Mouse (Mus musculus): Measurements from ENCODE around the gene BC005537.
"Not testable (repeated sequence)": the region's sequence is repeated elsewhere in the genome, so short reads cannot be mapped to it uniquely, and the experiment has no call there.

BC005537 gene

DNA sequence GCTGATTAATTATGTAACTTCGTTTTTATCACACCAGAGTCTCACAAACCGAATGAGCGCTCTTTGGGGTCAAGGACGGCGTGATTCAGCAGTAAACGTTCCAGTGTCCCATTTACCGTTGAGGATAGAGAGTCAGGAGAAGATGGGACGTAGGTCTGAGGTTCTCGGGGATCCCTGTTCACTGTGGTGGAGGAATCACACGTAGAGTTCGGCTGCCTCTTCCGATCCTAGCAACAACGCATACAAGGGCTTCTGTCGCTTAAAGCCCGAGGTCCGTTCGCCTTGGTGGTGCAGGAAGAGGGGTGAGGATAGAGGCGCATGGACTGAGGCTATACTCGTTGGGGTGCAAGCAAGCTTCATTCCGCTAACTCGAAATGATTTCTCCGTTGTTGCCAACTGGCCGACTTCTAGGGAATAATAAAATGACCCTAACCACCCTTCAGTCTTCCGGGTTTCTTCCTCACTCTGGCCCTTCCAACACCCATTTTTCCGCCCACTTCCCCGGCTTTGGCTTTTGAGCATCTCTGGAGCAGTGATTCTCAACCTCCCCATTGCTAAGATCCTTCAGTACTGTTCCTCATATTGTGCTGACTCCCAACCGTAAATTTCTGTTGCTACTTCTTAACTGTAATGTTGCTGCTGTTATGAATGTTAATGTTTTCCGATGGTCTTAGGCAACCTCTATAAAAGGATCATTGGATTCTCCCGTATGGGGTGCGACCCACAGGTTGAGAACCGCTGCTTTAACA lies 1.4 kb upstream of the BC005537 start:
- DNase-seq (ENCODE audit: low spot score) = no peak

DNA sequence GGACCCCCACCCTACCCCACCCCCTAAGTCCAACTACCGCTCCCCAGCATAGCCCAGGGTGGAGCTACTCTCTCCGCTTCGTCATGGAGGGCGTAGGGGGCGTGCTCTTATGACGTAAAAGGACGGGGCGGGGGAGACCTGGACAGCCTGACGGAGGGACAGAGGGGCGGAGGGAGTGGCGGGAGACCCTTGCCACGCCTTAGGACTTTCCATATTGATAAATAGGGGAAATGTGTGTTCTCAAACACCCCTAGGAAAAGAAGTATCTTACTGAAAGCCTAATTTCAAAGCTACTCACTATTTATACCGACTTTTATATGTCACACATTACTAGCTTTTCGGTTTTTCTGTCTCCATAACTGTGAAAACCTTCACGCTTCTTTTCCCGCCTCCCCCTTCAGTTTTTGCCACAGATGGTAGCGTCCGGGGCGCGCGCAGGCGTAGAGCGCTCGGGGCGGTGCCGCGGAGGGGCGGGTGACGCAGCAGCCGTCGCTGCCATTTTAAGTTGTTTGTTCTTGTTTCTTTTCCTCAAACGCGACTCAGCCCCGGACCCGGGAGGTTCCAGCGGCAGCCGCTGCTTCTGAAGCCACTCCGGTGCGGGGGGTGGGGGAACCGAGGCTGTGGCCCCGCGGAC lies 666 bp upstream of the BC005537 start:
- DNase-seq (ENCODE audit: low spot score) = peak; percentile 94

DNA sequence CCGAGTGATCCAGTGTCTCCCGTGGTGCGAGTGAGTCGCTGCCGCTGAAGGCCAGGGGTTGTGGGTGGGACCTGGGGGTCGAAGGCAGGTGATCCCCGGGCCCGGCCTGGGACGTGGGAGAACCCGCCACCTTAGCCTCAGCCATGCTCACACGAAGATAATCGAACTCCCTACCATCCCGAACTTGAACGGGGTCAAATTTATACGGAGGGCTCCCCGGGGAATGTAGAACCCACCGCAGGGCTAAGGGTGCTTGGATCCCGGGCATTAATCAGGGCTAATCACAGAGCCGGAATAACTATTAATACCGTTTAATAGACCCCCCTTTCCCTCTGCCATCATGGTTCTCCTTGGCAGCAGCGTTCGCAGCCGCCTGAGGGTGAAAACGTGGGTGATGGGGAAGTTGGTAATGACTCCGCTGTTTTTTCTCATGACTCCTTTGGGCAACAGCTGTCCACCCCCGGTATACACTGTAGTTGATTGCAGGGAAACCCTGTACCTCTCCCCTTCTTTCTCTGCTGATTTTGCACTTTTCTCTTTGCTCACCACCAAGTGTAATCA lies 754 bp downstream of the BC005537 start:
- no peak for DNase-seq (ENCODE audit: low spot score)

DNA sequence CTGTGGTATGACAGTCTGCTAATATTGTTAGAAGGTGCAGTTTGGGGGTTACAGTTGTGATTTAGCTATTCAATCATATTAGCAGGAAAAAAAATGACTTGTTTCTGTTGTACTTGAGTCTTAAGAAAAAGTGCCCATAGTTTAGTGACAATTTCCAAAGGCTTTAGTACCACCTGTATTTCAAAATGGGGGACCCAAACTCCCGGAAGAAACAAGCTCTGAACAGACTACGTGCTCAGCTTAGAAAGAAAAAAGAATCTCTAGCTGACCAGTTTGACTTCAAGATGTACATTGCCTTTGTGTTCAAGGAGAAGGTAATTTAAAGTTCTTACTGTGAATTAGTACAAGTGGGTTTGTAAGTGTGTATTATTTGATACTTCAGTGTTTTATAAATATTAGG lies 1.7 kb downstream of the BC005537 start:
- DNase-seq (ENCODE audit: low spot score) = no peak

DNA sequence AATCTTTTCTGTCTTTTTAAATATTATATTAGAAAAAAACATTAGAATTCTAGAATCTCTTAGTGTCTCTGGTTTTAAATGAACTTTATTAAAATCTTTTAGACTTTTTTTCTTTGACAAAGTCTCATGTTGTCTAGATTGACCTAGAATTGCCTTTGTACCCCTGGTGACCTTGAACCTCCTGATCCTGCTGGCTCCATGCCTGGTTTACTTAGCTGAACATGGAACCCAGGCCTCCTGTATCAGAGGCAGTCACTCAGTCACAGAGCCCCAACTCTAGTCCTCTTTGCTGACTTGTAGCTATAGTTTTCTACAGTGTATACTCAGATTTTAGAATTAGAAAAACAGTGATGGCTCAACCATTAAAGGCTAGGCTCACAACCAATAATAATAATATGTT lies 4.6 kb downstream of the BC005537 start:
- DNase-seq (ENCODE audit: low spot score) = no peak

DNA sequence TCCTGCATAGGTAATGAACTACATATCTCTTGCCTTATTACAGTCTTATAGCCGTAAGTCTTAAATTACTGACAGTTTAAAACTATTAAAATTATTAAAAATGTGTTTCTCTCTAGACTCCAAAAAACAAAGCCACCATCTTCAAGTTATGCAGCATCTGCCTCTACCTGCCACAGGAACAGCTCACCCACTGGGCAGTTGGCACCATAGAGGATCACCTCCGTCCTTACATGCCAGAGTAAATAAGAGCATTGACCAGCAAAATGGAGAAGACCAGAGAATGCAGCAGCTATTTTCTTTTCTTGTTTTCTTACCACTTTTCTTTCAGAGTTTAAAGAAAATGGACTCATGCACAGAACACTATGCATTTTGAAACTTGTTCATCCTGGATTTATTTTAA lies 11.1 kb downstream of the BC005537 start:
- DNase-seq (ENCODE audit: low spot score) = no peak

DNA sequence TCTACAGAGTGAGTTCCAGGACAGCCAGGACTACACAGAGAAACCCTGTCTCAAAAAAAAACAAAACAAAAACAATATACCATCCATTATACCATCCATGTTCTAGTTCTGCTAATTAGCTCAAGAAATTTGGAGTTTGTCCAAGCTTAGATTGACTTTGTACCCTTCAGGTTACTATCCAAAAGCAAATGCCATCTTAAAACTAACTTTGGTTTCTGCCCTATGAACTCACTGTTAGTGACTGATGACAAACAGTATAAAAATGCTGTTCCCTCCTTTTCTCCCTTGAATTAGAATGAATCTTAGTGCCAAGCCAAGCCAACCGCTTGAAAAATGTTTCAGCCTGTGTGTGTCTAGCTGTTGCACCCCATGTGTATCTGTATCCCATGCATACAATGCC lies 13.2 kb downstream of the BC005537 start:
- no peak for DNase-seq (ENCODE audit: low spot score)

DNA sequence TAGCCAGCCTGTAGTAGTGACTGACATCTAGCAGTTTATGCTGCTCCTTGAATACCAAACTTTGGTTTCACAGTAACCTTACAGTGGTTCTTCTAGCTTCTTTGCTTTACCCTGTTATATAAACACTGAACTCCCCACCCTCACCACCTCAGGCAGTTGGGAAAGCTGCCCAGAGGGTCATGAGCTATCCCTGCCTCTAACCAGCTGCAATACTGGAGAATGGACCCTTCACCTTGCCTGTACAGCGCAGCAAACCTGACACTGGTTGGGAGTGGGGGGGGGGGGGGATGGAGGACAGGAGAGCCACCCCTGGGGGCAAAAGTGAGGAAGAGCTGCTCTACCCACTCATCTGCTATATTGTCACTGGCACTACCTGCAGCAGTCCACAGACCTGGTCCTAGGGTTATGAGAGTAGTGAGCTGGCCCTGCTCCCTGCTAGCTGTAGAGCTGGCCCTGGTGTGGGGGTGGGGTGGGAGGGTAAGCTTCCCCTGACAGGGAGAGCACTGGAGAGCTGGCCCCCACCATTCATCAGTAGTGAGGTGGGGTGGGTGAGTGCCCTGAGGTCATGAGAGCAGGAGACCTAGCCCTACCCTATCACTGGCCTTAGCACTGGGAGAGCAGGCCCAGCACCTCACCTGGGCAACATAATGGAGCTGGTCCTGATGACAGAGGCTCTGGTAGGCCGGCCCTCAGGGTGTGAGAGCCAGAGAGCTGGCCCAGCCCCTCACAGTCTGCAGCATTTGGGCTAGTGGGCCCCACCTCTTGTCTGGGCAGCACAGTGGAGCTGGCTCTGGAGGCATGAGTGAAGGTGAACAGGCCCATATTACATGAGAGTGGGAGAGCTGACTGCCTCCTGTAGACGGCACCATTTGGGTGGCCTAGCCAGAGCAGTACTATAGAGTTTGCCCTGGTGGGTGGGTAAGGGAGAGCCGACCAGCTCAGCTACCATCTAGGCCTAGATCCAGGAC lies 15.0 kb downstream of the BC005537 start:
- DNase-seq (ENCODE audit: low spot score) = no peak

DNA sequence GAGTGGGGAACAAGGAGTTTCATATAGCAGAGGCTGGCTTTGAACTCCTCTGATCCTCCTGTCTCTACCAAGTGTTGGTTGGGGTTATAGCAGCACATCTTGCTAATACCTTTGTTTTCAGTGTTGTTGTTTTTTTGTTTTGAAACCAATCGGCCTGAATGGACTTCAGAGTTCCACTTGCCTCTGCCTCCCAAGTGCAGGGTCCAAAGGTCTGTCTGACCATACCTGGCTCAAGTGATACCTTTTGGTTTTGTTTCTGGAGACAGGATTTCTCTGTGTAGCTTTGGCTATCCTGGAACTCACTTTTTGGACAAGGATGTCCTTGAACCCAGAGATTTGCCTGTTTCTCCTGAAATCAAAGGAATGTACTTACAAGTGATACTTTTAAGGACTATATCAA lies 18.5 kb downstream of the BC005537 start:
- DNase-seq (ENCODE audit: low spot score) = no peak

DNA sequence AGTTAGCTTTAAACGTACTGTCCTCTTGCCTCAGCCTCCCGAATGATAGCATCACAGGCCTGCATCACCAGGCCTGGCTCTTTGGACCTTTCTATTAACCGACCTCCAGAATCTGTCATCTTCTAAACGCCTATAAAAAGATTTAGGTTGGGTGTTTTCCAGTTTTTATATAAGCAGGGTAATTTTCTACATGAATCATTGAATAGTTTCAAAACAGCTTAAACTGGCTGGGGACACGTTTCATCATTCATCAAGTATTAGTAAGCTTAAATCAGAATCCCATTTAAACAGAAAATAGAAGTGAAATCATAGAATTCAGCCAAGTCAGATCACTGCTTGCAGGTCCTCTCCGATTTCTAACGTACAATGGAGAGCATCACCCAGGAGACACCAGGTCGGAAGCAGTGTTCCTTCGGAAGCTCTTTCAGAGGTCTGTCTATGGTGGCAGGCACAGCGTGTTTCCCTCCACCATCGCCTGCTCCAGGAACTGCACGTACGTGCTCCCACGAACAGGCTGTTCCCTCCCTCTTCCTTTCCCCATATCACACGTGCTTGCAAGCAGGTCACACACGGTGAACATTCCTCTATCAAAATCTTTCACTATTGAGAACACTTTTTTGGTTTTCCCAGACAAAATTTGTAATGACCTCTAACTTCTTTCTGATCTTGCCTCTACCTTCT lies 21.3 kb downstream of the BC005537 start:
- no peak for DNase-seq (ENCODE audit: low spot score)

DNA sequence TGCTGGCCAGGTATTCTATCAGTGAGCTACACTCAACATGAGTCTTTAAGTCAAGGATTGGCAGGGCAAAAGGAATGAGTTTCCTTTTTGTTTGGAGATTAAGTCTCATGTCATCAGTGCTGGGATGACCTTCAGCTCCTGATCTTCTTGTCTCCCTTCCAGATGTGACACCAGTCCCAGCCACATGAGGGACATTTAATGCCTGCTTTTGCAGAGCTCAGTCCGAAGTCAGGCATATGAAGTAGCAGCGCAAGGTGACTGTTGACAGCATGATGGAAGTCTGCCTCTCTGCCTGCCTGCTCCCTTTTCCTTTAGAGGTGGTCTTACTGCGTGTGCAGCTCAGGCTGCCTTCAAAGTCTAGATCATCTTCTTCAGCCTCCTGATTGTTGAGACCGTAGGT lies 23.2 kb downstream of the BC005537 start:
- DNase-seq (ENCODE audit: low spot score) = no peak

DNA sequence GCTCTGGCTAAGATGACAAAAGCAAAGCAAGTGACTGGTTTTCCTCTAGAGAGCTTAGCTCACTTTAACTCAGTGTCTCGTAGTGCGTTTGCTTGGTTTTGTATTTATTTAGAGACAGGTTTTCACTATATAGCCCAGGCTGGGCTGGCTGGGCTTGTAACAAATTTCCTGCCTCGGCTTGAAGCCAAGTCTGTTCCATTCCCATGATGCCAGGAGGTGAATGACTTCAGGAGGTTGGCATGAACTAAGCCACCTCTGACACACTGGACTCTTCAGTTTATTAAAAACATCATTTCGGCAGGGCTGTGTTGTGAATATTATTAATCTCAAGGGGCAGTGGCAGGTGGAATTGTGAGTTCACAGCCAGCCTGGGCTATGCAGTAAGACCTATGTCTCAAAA lies 24.1 kb downstream of the BC005537 start:
- no peak for DNase-seq (ENCODE audit: low spot score)

DNA sequence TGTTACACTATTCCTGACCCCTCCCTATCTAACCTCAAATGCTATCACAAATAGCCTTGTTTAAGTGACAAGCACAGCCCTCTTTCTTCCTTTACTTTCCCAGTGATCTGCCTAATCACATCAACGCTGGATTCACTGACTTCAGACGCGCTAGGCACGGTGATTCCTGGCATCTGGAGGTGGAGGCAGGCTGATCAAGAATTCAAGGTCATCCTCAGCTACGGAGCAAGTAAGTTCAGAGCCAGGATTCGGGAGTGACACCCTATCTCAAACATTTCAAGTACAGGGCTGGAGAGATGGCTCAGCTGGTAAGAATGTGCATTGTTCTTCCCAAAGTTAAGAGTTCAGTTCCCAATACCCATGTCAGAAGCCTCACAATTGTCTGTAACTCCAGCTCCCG lies 24.7 kb downstream of the BC005537 start:
- DNase-seq (ENCODE audit: low spot score) = no peak

DNA sequence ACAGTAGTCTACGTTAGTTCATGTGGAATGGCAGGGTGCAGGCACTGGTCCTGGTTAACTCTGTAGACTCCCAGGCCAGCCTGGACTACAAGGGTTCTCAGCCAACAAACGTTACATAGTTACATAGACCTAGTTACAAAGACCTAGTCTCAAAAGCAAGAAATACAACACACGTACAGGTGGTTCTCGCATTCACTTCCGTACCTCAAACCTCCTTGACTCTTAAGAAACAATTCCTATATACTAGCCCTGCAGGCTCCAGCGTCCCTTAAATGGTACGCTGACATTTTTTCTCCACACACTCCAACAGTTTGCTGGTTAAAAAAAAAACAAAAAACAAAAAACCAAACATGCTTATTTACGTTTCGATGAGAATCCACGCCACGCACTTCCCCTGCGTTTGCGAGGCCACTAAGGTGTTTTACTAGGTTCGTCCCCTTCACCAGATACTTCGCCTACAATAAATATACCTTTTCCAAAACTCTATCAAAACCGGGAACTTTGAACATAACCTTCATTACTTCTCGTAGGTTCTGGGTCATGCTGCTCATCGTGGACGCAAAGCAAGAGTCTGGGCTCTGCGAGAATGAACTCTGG lies 29.4 kb downstream of the BC005537 start:
- DNase-seq (ENCODE audit: low spot score) = no peak

DNA sequence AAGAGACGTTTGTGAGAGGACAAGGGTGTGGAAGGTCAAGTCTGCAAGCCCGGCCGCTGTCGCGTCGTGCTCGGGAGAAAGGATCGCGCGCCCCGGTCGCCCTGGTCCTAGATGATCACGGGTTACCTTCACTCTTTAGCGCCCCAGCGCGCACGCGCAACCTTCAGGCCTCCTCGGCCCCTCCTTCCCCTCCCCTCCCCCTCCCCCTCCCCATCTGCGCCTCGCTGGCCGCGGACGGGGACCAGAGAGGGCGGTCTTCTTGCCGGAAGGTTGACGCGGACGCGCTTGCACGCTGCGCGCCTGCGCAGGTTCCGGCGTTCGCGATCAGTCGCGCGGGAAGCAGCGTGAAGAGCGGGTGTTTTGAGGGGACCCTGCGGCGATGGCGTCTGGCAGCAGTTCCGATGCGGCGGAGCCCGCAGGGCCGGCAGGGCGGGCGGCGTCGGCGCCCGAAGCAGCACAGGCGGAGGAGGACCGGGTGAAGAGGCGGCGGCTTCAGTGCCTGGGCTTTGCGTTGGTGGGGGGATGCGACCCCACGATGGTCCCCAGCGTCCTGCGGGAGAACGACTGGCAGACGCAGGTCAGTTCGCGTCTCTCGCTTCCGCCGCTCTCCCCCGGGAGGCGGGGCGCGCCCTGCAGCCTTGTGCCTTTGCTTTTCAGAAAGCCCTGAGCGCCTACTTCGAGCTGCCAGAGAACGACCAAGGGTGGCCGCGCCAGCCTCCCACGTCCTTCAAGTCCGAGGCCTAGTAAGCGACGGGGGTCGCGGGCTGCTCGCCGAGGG lies 30.1 kb downstream of the BC005537 start, which contains the start of the genes Acot13 and Tdp2:
Gene Acot13 (minus strand): TSS at position 188 of the 778 bp plus-strand sequence.
Gene Tdp2 (plus strand): TSS at position 327 of the 778 bp plus-strand sequence.
- peak; percentile 91 for DNase-seq (ENCODE audit: low spot score)

DNA sequence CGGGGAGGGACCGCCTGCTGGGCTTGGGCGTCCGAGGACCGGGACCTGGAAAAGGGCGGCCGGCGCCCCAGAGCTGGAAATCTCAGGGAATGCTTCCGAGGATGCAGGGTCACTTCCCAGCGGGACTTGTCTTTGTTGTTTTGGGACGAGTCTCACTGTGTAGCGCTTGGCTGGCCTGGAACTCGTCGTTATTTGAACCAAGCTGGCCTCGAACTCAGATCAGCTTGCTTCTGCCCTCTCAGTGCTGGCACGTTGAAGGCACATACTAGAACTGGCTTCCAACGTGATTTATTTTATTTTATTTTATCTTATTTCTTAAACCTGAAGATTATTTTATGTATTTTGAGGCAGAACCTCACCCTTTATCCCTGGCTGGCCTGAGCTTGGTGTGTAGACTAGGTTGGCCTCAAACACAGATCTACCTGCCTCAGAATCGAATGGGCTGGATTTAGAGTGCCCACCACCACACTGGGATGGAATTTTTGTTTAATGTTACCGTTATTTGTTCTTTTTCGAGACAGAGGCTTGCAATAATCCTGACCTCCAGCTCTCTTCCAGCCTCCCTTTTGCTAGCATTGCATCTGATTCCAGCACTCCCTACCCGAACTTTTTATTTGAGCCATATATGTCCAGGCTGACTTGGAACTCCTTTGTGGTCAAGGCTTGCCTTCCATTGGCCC lies 30.8 kb downstream of the BC005537 start:
- no peak for DNase-seq (ENCODE audit: low spot score)

DNA sequence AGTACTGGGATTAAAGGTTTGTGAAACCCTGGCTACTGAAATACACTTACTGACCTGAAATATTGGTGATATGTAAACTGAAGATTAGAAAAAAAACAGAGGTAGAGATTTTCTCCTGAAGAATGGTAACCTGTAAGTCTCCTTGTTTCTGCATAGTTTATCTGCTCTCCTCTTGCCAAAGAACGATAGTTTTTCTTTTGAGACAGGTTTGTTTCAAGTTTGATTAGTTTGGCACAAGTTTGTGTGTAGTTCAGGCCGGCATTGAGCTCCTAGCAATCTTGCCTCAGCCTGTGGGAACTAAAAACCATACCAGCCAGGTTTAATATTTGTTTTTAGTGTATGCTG lies 31.3 kb downstream of the BC005537 start:
- no peak for DNase-seq (ENCODE audit: low spot score)

DNA sequence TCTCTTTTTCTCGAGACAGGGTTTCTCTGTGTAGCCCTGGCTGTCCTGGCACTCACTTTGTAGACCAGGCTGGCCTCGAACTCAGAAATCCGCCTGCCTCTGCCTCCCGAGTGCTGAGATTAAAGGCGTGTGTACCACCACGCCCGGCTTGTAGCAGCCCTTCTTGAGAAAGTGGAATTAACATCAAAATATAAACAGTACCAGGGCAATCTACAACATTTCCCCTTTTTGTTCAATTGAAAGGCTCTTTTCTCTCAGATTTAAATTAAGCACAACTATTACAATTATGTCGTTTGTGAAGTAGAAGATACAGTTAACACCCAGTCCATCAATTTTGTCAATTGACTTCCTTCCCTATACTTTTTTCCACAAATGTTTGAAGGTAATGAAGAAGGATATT lies 36.3 kb downstream of the BC005537 start:
- DNase-seq (ENCODE audit: low spot score) = not testable (repeated sequence)

DNA sequence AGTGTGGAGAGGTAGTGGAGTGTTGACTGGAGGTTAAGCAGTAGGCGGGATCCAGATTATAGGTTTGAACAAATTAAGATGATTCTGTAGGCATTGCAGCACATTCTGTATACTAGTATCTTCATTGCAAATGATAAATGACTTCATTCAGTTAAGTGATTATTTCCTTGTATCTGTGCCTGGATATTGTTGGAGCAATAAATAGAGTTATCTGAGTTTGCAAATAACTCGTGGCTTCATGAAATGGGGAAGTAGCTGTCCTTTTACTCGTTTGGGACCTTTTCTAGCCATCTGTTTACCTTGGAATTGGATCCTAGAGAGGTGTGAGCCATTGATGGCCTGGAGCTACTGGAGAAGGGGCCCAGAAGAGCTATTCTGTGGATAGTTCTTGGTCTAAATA lies 38.4 kb downstream of the BC005537 start:
- DNase-seq (ENCODE audit: low spot score) = no peak

DNA sequence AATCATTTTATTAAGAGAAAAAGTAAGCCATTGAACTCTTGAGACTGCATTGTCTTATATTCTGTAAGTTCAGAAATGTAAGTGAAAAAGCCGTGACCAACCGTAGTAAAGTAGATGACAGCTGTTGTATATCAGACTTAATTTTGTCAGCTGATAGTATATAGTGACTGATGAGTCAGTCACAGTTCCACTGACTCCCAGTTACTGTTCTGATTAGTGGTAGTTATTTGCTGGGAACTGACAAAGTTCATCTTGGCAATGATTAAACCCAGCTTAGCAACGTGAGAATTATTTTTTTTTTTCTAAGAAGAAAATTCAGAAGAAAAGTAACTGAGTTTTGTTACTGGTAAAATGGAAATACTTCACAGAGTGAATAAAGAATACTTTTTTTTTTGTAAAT lies 40.2 kb downstream of the BC005537 start:
- no peak for DNase-seq (ENCODE audit: low spot score)

All from left cerebral cortex, adult 11 months (tissue).